Mouse (Mus musculus) midbrain, embryonic 11.5 days (tissue): ENCODE measurements around the gene S100pbp. TPM values are rescaled to one million over a fixed set of nuclear protein-coding genes. Genes with fewer than 3 reads are reported as not detected.

Source experiments
- ATAC-seq: fragments of 200-750 bp; cut with Nextera tagmentation; 2 replicates; pipeline ENCODE4 v1.8.0; 2017; ENCODE audit warnings: moderate TSS enrichment, moderate library complexity; ENCODE audit not compliant: low FRiP score
- DNase-seq: peaks from one replicate; pipeline ENCODE4 v3.0.0; 2015; ENCODE audit warnings: low spot score; ENCODE audit errors: missing footprints
- H3K27ac ChIP-seq: fragments of 300-500 bp; sonication (generic); 2 replicates; pipeline ENCODE4 v1.5.1; 2014; ENCODE audit warnings: low read depth, low read length
- H3K27me3 ChIP-seq: fragments of 300-500 bp; sonication (generic); 2 replicates; pipeline ENCODE4 v1.6.1; 2014; ENCODE audit warnings: mild to moderate bottlenecking, low read length, moderate library complexity, mixed read lengths; ENCODE audit not compliant: control insufficient read depth, insufficient read depth
- H3K36me3 ChIP-seq: fragments of 300-500 bp; sonication (generic); 2 replicates; pipeline ENCODE4 v1.6.1; 2014; ENCODE audit warnings: mild to moderate bottlenecking, low read length, moderate library complexity, mixed read lengths; ENCODE audit not compliant: control insufficient read depth, insufficient read depth
- H3K4me1 ChIP-seq: fragments of 300-500 bp; sonication (generic); 2 replicates; pipeline ENCODE4 v1.6.1; 2014; ENCODE audit warnings: low read length; ENCODE audit not compliant: control insufficient read depth, insufficient read depth
- H3K4me2 ChIP-seq: fragments of 300-500 bp; sonication (generic); 2 replicates; pipeline ENCODE4 v1.6.1; 2014; ENCODE audit warnings: mild to moderate bottlenecking, moderate library complexity
- H3K4me3 ChIP-seq: fragments of 300-500 bp; sonication (generic); 2 replicates; pipeline ENCODE4 v1.5.1; 2014; ENCODE audit warnings: low read depth, low read length
- H3K9ac ChIP-seq: fragments of 300-500 bp; sonication (generic); 2 replicates; pipeline ENCODE4 v1.6.1; 2014; ENCODE audit warnings: low read length
- H3K9me3 ChIP-seq: fragments of 300-500 bp; sonication (generic); 2 replicates; pipeline ENCODE4 v1.6.1; 2016; ENCODE audit warnings: low read length; ENCODE audit not compliant: control insufficient read depth
- WGBS: fragments of 180-500 bp; shearing (Covaris S2); extraction: QIAGEN DNeasy Blood & Tissue Kit; methylation state at CpG from one replicate; pipeline ENCODE4 v1.1.7; 2014; 5-methylcytosine and 5-hydroxymethylcytosine counted together
- polyA plus RNA-seq: library from polyadenylated mRNA; unstranded; fragments of >200 nt; fragmentation: Nextera tagmentation; extraction: Ambion mirVana; gene quantifications from 2 replicates; pipeline ENCODE4 v1.2.1, GENCODE M21; 2014

The S100pbp gene
- polyA plus RNA-seq = 20.0 and 26.9 TPM in 2 replicates

DNA sequence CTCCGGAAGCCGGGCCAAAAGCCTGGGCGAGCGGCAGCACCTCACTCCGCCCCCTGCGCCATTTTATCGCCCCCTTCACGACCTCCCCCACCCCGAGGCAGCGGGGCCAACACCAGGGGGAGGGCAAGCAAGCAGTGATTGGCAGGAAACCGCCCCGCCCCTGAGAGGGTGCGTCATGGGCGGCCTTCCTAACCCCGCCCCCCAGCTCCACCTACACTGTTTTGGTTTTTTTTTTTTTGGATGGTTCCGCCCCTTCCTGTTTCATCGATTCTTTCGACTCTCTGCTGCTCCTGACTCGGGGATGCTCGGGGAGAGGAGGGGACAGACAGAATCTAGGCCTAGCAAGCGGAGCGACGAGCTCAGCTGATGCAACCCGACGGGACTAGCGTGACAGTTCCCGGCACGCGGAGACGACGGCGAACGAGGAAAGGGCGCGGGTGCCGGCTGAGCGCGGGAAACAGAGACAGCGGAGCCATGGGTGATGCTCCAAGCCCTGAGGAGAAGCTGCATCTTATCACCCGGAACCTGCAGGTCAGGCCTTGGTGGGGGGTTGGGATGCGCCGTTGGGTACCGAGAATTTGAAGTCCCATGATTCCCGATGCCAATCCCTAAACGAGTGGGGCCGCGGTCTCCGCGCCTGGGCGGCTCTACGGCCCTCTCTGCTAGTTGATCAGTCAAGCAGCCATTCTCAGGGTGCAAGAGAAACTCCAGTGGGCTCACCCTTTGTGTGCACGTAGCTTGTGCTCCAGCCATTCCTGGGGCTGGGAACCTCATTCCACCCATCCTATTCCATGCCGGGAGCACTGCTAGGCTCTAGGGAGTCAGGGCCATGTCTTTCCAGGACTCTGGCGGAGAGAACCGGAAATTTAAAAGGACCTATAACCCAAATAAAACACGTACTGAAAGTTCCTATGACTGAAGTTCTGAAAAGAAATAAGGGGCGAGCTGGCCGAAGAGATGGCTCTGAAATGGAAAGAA, at the start of gene S100pbp, which contains the start of gene Yars:
Gene S100pbp, minus strand, starts transcription at position 186 of the 978 bp plus-strand sequence.
Gene Yars, plus strand, starts transcription at position 219 of the 978 bp plus-strand sequence.
- ATAC-seq (peak; percentile 91), DNase-seq (peak; percentile 100)
- H3K9ac ChIP-seq = peak within 1 kb of the TSS; percentile 88
- H3K9me3 ChIP-seq = no peaks in the 10 kb centered on the region
- no peaks in the 10 kb centered on the region for H3K36me3 ChIP-seq
- WGBS = under 1% methylated on average over 53 of the region's 58 CpGs
- peak within 1 kb of the TSS; percentile 85 for H3K27ac ChIP-seq
- peak within 1 kb of the TSS; percentile 87 for H3K4me3 ChIP-seq
- H3K4me2 ChIP-seq = peak within 1 kb of the TSS; percentile 78
- H3K4me1 ChIP-seq = peaks cover 13% of the 10 kb centered on the region
- H3K27me3 ChIP-seq = no peaks in the 10 kb centered on the region

DNA sequence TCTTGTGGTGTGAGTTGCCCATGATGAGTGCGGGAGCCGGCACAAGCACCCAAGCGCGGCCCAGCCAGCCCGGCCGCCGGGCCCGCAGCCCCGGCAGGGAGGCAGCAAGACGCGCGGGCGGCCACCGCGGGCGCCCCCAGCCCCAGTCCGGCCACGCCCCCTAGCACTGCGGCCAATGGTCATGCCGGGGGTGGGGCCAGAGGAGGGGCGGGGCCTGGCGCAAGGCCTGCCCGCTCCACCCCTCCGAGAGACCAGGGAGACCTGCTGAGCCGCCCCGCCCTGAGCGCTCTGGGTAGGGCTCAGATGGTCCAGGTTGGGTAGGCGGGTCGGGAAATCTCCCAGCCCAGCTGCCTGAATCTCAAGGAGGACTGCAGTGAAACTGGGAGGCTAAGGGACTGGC, 49.5 kb upstream of the S100pbp start:
- peak overlapping the region; percentile 84 for H3K4me2 ChIP-seq
- 0% methylated on average over 26 of the region's 29 CpGs for WGBS
- H3K4me3 ChIP-seq = peak overlapping the region; percentile 73
- H3K9me3 ChIP-seq = no peaks in the 10 kb centered on the region
- H3K4me1 ChIP-seq = peaks cover 28% of the 10 kb centered on the region
- peak; percentile 98 for DNase-seq
- H3K27ac ChIP-seq = no peak overlapping the region
- H3K9ac ChIP-seq = peak overlapping the region; percentile 65
- no peaks in the 10 kb centered on the region for H3K36me3 ChIP-seq
- ATAC-seq = peak; percentile 93
- H3K27me3 ChIP-seq = no peaks in the 10 kb centered on the region

DNA sequence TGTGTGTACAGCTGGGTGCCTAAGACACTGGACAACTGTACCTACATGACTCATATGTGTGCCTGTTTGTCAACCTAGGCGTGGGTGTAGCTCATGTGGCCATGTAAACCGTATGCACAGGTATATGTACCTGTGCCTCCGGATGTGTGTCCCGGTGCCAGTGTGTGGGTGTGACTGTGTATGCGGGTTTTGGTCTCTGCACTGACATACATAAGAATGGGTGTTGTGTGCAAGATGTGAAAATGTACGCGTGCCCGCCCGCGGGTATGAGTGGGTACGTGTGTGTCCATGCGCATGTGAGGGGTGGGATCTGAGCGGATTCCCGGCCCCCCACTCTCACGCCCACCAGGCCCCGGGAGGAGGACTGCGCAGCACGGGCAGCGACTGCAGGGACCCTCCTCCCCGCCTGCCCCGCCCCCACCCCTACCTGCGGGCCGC, 49.1 kb upstream of the S100pbp start:
- peak overlapping the region; percentile 84 for H3K4me2 ChIP-seq
- no peaks in the 10 kb centered on the region for H3K27me3 ChIP-seq
- DNase-seq (peak; percentile 94), ATAC-seq (peak; percentile 68)
- peak overlapping the region; percentile 73 for H3K4me3 ChIP-seq
- H3K9ac ChIP-seq = peak overlapping the region; percentile 65
- H3K27ac ChIP-seq = no peak overlapping the region
- no peaks in the 10 kb centered on the region for H3K9me3 ChIP-seq
- H3K4me1 ChIP-seq = peaks cover 28% of the 10 kb centered on the region
- no peaks in the 10 kb centered on the region for H3K36me3 ChIP-seq
- under 1% methylated on average over 23 of the region's 23 CpGs for WGBS

DNA sequence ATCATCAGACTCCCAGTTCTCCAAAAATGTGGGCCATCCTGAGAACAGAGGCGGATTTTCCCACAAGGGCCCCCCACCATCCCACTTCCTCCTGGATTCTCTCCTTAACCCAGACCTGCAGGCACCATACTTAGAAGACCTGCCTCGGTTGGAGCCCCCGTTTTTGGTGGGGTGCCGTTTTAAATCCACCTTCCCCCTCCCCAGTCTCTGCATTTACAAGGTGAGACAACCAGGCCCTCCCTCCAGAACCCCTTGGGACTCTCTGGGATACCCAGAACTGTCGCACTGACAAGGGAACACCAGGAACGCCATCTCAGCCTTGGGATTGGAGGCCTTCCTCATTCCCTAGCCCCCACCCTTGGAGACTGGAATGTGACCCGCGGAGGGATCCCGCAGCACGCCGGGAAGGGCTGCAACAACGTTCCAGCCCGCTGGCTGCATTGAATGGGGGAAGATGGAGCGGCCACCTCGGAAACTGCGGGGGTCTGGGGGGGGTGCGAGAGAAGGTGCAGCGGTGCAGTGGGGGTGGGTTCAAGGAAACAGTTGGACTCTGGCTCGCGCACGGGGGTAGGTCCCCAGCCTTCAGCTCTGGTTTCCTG, 48.4 kb upstream of the S100pbp start:
- no peaks in the 10 kb centered on the region for H3K9me3 ChIP-seq
- no peak overlapping the region for H3K27ac ChIP-seq
- no peaks in the 10 kb centered on the region for H3K36me3 ChIP-seq
- H3K9ac ChIP-seq = peak overlapping the region; percentile 65
- ATAC-seq (peak; percentile 7; the same call in 1 of the 2 replicates), DNase-seq (peak; percentile 93)
- H3K4me3 ChIP-seq = peak overlapping the region; percentile 73
- 4% methylated on average over 21 of the region's 21 CpGs for WGBS
- H3K4me1 ChIP-seq = peaks cover 28% of the 10 kb centered on the region
- H3K4me2 ChIP-seq = peak overlapping the region; percentile 84
- no peaks in the 10 kb centered on the region for H3K27me3 ChIP-seq

DNA sequence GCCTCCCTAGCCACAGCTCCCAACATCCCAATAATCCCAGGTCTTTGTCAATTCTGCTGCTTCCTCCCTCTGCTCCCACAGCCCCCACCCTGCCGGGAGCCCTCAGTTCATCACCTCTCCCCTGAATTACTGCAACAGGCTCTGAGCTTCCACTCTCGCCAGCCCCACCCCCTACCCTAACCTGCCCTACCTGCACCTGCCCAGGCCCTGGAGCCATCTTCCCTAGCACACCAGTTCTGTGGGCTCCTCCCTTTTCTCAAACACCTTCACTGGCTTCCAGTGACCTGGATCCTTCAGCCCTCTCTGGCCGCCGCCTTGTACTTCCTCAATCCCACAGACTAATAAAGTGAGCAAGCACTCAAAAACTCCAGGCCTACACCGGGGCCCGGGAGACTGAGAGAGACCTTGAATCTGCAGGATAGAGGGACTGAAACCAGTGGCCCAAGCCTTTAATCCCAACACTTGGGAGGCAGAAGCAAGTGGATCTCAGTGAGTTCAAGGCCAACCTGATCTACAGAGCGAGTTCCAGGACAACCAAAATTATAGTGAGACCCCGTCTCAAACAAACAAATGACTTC, 46.8 kb upstream of the S100pbp start:
- no peak overlapping the region for H3K4me3 ChIP-seq
- H3K27ac ChIP-seq = no peak overlapping the region
- no peak overlapping the region for H3K9ac ChIP-seq
- DNase-seq = no peak
- no peaks in the 10 kb centered on the region for H3K36me3 ChIP-seq
- H3K27me3 ChIP-seq = no peaks in the 10 kb centered on the region
- ATAC-seq = no peak
- H3K4me1 ChIP-seq = peaks cover 21% of the 10 kb centered on the region
- no peaks in the 10 kb centered on the region for H3K9me3 ChIP-seq
- whole genome bisulfite sequencing = 77% methylated on average over 8 of the region's 8 CpGs
- H3K4me2 ChIP-seq = no peak overlapping the region

DNA sequence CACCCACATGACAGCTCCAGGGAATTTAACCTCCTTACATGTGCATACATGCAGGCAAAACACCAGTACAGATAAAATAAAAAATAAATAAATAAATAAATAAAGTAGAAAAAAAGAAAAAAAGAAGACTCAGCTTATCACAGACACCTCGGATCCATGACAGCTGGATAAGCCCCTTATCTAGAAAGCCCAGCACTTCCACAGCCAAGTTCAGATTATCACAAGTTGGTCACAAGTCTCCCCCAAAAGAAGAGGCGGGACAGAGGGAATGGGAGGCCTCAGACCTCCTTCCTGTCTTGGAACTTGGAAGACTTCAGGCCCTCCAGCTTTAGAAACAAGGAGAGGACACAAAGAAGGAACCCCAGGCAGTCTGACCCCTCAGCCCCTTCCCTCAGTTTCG, 45.6 kb upstream of the S100pbp start:
- Histone ChIP-seq H3K27ac (no peak overlapping the region), H3K9ac (no peak overlapping the region), H3K4me2 (no peak overlapping the region), H3K4me1 (peaks cover 21% of the 10 kb centered on the region), H3K27me3 (no peaks in the 10 kb centered on the region), H3K4me3 (no peak overlapping the region), H3K9me3 (no peaks in the 10 kb centered on the region), H3K36me3 (no peaks in the 10 kb centered on the region)
- no peak for ATAC-seq
- 68% methylated on average over 3 of the region's 3 CpGs for WGBS
- DNase-seq = no peak

DNA sequence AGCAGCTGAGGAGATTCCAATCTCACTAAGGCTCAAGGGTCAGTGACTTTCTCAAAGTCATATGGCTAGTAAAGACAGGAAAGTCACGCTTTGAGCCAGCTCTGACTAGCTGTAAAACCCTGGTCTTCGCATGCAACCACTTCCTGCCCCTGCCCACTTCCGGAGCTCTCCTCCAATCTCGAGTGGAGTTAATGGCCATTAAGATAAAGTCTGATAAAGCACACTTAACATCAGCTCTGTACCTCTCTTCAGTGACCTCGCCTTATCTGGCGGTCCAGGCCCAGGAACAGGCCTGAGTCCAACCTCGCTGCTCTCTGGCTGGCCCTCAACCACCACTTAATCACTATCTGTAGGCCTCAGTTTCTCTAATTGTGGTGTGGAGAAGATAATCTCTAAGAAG, 45.0 kb upstream of the S100pbp start:
- Histone ChIP-seq H3K36me3 (no peaks in the 10 kb centered on the region), H3K4me3 (no peak overlapping the region), H3K27me3 (no peaks in the 10 kb centered on the region), H3K4me1 (peaks cover 21% of the 10 kb centered on the region), H3K9me3 (no peaks in the 10 kb centered on the region), H3K9ac (no peak overlapping the region), H3K27ac (no peak overlapping the region), H3K4me2 (no peak overlapping the region)
- ATAC-seq = no peak
- no peak for DNase-seq
- WGBS = 86% methylated on average over 7 of the region's 7 CpGs

DNA sequence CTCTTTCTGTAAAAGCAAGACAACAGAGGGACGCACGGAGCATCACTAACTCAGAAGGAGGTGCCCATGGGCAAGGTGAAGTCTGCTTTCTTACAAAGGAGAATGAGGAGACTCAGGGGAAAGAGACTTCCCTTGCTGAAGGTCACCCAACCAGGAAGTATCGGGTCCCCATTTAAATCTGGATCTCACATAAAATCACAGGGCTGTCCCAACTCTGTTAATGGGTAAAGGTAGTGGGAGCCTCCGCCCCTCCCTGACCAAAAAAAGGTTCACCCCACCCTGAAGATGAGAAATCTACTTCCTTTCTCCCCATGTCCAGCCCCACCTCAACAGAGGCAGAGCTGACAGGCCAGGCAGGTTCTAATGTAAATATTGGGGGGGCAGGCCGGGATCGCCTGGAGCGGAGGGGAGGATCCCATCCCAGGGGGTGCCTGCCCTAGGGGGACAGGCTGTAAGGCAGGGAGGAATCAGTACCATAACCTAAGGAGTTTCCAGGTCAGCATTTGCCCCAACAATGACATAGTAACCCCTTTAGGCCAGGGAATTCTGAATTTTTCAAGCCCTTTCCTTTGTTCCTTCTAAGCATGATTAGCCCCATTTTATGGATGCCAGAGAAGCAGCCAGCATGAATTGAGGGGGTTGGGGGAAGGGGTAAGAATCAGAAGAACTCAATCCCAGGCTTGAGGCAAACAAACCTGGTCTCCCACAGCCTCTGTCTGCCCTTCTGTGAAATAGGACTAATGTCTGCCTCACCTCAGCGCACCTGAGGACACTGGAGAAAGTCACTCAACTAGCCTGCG, 43.2 kb upstream of the S100pbp start:
- no peak overlapping the region for H3K9ac ChIP-seq

More for the DNA sequence above, 43.2 kb upstream of the S100pbp start:
- DNase-seq (no peak), ATAC-seq (no peak)
- H3K36me3 ChIP-seq = no peaks in the 10 kb centered on the region
- no peak overlapping the region for H3K4me3 ChIP-seq
- H3K27ac ChIP-seq = no peak overlapping the region
- H3K4me2 ChIP-seq = no peak overlapping the region
- H3K4me1 ChIP-seq = peaks cover 16% of the 10 kb centered on the region
- WGBS = 67% methylated on average over 9 of the region's 9 CpGs
- H3K9me3 ChIP-seq = no peaks in the 10 kb centered on the region
- H3K27me3 ChIP-seq = no peaks in the 10 kb centered on the region
